Mouse (Mus musculus): ENCODE results near the gene Spred1. TPM values are rescaled to one million over a fixed set of nuclear protein-coding genes. Genes with fewer than 3 reads are reported as not detected.

Spred1 gene
- 1.4 and 1.6 TPM in 2 replicates for polyA plus RNA-seq (2012; rRNA removed)

GRCm38 (mm10) chr2:117121212-117121983, at the start of gene Spred1:
Spred1 (plus strand) TSS chr2:117121374.

Other genes with a start within 250 kb of the Spred1 start
- not detected in 2 replicates for gene Tmco5, start 242.7 kb upstream of the Spred1 start, polyA plus RNA-seq (2012; rRNA removed)
- gene Fam98b, start 128.4 kb downstream of the Spred1 start, polyA plus RNA-seq (2012; rRNA removed): 0.30 and 1.2 TPM in 2 replicates
- 0.93 and 1.2 TPM in 2 replicates for gene Rasgrp1, start 221.6 kb downstream of the Spred1 start, polyA plus RNA-seq (2012; rRNA removed)

Measured in stomach, adult 2 months (tissue).